Mouse (Mus musculus) spleen, postnatal 10 days (tissue): ENCODE data around the gene Dock6.

Experiments
- DNase-seq, 2 experiments: peaks; one replicate each; pipeline ENCODE4 v3.0.0; 2021 to 2022; ENCODE audit warnings: low spot score in 2 of 2

Dock6 gene

DNA sequence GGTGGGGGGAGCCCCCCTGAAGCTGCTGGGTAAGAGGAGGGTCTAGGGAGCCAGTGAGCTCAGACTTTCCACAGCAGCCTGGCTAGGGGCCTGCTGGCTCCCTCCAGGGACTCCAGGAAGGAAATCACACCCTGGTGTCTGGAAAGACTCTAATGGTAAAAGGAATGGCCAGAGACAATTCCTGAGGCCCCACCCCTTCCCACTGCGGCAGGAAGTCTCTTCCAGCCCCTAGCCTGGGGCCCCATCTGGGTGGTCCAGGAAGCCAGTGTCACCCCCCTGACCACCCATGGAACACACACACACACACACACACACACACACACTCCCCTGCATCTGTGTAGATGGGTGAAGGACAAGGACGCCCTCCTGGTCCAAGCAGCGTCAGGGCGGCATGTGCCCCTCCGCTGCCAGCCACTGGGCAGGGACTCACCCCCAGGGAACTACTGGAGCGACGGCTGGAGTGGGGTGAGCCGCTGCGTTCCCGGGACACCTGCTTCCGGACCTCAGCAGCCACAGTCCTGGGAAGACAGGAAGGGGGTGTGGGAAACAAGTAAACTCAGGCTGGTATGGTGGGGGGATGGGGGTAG is 5.6 kb downstream of the Dock6 start:
- DNase-seq, result no peak

DNA sequence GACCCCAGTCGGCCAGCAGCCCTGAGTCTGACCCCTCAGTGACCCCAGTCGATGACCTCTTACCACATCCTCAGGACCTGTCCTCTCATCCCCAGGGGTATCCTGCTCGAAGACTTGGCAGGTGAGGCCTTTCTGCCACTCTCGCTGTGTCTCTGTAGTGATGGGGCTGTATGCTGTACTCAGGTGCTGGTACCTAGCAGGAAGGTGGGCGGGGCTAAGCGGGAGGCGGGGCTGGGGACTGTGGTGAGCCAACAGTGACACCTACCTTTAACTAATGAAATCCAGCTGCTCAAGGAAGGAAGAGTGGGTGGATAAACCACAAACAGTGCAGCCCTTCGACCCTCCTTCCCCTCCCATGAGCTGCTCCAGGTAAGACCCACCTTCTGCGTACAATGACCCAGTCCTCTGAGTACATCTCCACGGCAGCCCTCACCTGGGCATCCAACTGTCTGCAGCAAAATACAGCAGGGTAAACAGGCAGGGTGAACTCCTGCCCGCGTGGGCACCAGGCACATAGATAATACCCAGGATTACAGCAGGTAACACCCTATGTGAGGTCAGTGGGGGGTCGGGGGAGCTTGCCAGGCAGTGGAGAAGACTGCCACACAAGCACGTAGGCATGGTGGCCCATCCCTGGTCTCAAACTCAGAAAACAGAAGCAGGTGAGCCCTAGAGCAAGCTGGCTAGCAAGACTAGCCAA is 6.9 kb downstream of the Dock6 start:
- DNase-seq, result peak in 1 of 2 experiments; percentile 39

DNA sequence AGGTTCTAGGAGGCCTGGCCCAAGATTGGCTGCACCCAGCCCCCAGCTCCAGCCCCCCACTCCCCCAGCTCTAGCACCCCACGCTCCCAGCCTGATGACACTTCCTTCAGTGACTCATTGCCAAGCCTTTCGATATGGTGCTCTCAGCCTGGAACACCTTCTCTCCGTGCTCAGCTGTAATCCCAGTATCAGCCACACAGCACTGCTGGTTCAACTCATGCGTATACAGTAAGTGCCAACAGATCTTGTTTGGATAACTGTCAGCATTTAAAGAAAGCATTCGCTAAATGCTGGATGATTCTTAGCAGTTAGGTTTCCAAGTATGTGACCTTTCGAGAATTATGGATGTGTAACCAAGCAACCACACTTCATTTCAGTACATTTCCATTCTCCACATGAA is 9.3 kb downstream of the Dock6 start:
- DNase-seq, result no peak

DNA sequence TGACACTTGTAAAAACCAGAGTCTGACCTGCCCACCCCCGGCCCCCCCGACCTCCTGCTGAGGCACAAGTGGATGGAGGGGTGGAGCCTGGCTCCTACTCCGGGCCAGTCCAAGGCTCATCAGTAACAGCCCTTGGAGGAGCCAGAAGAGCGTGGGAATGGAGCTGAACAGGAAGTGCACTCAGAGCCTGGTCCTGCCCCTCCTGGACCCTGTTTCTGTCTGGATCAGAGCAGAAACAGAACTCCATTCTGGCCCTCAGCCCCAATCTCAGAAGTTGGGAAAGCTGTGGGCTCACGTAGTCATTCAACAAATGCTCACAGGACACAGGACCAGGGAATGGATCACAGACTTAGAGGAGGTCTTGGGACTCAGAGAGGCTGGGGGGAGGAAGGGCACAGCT is 10.0 kb downstream of the Dock6 start:
- DNase-seq, result no peak

DNA sequence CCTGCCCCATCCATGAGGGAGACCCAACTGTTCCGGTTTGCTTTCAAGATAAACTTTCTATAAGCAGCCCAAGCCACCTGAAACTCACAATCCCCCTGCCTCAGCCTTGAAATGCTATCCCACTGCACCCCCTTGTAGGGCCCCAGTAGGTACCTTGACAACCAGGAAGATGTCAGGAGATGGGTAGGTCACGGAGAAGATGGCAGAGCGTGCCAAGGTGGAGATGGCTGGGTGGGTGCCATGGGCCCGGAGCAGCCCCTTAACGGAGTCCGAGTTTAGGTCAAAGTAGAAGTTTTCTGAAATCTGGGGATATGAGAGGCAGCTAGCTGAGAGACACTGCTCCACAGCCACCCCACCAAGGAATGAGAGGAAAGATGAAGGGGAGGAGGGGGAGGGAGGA is 11.1 kb downstream of the Dock6 start:
- DNase-seq, result no peak

DNA sequence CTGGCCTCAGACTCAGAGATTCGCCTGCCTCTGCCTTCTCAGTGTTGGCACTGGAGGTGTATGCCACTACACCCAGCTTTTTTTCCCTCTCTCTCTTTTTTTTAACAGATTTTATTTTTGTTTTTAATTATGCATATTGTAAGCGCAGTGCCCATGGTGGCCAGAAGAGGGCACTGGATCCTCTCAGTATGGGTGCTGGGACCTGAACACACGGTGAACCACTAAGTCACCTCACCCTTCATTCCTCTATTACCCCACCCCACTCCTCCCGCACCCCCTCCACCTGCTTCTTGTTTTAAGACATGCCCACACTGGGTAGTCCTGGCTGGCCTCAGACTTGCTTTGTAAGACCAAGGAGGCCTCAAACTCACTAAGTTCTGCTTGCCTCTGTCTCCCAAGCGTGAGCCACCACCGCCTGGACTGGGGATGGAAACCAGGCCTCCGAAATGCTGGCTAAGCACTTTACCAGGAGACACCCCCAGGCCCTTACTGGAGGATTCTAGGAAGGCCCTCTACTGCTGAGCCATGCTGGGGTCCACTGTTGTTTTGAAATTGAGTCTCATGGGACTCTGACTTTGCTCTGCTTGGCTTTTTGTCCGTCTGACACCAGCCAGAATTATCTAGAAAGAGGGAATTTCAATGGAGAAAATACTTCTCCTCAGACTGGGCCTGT is 12.2 kb downstream of the Dock6 start:
- peak; percentile 19 to 61 for DNase-seq

DNA sequence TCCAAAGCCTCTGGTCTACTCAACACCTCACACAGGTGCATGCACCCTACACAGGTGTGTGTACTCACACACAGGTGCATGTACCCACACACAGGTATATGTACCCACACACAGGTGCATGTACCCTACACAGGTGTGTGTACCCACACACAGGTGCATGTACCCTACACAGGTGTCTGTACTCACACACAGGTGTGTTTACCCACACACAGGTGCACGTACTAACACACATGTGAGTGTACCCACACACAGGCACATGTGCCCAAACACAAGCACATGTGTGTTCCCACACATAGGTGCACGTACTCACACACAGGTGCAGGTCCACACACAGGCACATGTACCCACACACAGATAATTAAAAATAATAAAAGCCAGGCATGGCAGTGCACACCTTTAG is 14.7 kb downstream of the Dock6 start:
- no peak for DNase-seq

DNA sequence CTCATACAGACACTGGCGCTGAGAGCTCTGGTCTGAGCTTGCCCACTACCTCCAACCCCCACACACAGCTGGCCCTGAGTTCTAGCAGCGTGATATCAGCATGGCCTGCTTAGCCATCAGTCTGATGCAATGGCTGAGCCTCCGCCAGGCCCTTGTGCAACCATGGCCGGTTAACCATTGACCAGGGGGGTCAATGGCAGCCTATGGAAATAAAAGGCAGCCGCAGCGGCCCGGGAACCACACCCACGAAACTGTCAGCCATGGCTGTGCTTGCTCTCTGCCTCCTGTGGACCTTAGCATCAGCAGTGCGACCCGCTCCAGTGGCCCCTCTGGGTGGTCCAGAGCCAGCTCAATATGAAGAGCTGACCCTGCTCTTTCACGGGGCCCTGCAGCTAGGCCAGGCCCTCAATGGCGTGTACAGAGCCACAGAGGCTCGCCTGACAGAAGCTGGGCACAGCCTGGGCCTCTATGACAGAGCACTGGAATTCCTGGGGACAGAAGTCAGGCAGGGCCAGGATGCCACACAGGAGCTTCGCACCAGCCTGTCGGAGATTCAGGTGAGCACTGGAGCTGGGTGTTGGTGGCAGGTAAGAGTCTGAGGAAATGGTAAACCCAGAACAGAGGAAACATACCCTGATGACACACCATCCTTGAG is 17.1 kb downstream of the Dock6 start, which contains the start of gene Angptl8:
Angptl8 (plus strand) TSS at position 253 of the 655 bp plus-strand sequence.
- no peak for DNase-seq

DNA sequence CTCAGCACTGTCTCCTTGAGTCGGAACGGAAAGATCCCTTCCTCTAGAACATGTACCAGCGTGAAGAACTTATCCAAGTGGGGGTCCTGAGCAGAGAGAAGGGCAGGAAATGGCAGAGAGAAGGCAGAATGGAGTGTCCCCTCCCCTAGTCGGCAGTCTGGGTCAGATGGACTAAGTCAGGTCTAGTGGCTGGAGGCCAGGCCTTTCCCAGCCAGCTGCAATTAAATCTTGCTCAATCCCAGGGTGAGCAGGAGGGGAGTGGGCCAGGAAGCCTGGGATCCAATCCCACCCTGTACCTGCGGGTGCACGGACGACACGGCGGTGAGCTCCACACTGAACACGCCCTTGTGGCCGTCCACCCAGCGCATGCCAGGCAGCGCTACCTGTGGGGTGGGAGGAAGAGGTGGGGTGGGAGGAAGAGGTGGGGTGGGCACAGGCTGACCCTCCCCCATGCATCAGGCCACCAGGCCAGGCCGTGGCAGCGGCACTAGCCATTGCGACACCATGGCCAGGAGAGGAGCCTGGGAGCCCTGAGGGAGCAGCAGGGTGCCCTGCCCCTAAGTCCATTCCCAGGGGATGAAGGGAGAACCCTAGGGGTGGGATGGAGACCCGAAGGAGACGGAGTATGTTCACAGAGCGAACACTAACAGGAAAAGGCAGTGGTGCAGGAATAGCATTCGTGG is 20.7 kb downstream of the Dock6 start:
- DNase-seq, result no peak

DNA sequence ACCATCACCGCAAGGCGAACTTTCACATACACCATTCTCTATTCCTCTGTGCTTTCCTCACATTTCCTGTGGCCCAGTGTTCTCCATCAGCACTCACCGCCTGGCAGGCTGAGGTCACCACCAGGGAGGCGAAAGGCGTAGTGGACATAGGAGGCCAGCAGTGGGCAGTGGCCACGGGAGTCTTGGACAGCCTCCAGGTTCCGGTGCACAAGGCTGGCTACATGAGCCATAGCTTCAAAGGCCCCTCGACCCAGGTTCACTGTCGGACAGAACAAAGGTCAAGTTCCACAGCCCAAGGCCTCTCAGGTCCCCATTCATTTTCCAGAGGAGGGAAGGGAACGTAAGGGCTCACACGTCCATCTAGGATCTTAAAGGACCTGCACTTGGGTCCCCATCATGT is 21.5 kb downstream of the Dock6 start:
- no peak for DNase-seq

DNA sequence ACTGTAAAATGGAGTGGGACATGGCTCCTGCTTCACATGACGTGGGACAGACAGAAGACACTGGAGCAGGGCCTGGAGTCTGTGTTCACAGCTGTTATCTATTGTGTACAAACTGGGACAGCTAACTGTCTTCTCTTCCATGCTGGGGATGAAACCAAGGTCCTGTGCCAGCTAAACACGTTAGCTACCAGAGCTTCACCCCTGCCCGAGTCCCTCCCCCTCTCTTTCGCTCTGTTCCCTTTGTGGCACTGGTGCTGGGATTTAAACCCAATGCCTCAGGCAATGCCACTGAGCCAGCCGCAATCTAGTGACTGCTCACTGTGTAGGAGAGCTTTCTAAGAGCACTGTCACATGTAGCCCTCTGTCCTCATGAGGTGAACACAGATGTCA is 22.0 kb downstream of the Dock6 start:
- no peak for DNase-seq

DNA sequence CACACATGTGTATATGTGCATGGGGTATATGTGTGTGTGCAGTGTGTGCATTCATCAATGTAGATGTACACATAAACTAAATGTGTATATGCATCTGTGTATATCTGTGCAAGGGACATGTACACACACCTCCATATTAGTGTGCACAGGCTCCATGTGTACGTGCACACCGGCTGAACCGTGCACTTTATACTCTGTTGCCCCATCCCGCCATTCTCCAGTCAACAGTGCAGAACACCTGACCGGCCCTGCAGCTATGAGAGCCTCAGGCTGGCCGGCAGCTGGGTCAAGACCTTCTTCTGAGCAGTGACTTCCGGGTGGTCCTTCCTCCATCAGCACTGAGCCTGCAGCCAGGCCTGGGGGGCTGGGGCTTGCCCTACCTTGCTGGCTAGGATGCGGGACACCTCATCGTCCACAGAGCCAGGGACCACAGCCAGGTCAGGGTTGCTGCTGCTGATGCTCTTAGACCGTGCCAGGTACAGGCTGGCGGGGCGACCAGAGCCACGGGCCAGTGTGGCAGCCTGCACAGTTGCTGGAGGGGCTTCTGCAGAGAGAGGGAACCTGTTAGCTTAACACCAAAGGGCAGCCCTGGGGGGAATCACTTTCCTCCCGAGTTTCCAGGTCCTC is 22.5 kb downstream of the Dock6 start:
- no peak for DNase-seq

DNA sequence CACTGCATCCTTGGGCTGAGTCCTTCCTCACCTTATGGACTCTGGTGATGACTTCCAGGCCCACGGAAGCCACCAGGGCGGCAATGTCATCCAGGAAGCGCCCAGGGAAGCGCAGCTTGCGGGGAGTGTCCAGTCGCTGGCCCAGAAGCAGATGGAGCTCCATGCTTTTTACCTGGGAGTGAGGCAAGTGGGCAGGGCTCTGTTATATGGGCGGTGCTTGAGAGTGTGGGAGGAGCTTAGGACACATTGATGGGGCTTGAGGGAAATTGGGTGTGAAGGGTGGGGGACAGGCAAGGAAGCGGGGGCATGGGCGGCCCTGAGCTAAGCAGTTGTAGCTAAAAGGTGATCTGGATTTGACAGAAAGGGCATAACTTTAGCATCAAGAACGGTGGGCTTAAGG is 28.1 kb downstream of the Dock6 start:
- no peak for DNase-seq

DNA sequence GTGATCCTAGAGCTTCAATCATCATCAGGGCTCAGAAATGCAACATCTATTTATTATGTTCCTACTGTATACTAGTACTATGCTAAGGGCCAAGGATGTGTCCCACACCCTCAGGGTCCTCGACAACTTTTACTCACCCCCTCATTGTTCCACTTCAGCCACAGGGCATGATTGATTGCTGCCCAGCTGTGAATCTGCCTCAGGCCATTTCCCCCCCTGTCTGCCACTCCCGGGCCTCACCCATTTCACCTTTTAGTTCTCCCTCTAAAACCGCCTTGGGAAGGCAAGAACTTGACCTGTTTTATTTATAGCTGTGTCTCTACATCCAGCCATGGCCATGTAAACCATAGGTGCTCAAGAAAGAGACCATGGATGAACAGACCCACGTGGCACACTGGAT is 28.5 kb downstream of the Dock6 start:
- DNase-seq, result no peak

DNA sequence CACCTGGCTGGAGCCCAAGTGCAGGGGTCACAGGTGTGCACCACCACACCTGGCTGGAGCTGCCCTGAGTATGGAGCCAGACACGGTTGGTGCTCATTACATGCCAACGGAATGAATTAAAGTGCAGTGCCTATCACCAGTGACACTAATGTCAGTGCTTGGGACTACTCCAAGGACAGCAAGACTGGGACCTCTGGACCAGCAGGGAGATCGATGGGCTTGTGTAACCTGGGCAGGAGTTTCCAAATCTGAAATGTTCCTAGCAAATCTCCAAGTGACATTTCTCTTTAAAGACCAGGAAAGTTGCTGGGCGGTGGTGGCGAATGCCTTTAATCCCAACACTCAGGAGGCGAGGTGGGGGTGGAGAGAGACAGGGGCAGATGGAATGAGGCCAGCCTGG is 29.7 kb downstream of the Dock6 start:
- DNase-seq, result no peak

DNA sequence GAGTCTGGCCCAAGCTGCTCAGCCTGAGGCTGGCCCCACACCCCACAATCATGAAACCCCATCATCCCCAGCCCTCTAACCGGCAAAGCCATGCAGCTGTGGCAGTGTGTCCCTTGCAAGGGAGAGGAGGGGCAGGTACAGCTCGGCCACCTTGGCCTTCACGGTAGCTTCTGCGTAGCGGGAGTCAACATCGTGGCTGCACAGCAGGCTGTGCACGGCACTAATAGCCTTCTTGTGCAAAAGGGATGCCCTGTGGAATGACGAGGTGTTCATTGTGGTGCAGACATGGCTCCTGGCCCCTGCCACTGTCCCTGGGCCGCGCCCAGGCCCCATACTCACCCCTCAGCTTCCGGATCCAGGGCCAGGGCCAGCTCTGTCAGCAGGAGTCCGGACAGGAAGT is 32.3 kb downstream of the Dock6 start:
- no peak for DNase-seq

DNA sequence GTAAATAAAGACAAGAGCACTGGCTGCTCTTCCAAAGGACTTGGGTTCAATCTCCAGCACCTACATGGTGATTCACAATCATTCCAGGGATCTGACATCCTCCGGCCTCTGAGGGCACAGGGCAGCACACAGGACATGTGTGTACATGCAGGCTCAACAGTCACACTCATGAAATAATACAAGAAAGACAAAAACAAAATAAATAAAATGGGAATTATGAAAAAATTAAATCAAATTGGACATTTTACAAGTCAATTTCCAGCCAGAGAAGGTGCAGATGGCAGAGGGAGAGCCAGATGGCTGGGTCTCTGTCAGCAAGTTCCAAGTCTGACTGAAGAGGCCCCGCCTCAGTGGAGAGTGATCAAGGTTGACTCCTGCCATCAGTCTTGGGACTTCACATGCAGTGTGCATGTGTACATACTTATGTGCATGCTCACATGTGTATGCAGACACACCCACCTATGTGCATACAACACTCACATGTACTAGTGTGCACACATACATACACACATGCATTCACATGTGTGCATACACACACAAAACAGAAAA is 33.2 kb downstream of the Dock6 start:
- no peak for DNase-seq

DNA sequence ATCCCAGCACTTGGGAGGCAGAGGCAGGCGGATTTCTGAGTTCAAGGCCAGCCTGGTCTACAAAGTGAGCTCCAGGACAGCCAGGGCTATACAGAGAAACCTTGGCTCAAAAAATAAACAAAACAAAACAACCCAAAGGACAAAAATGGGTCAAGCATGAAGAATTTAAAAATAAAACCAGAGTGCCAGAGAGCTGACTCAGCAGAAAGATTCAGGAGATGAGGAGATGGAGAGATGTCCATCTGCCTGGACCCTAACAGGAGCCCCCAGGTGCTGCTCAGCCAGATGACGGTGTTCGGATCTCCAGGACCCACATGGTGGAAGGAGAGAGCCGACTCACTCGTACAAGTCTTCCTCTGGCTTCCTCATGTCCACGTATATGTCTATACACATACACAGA is 33.9 kb downstream of the Dock6 start:
- DNase-seq, result no peak

DNA sequence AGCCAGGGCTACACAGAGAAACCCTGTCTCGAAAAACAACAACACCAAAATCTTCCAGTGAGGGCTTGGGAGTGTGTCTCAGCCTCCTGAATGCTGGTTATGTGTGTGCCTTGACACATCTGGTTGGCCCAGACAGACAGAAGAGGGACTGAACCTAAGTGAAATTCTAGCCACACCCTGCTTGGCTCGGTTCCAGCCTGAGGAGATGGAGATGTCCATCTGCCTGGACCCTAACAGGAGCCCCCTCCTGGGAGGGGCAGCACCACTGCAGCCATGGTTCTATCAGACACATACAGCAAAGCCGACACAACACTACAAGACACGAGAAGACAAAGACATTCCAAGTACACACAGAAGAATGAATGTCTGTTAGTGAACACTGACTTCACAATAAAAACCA is 34.3 kb downstream of the Dock6 start:
- no peak for DNase-seq

DNA sequence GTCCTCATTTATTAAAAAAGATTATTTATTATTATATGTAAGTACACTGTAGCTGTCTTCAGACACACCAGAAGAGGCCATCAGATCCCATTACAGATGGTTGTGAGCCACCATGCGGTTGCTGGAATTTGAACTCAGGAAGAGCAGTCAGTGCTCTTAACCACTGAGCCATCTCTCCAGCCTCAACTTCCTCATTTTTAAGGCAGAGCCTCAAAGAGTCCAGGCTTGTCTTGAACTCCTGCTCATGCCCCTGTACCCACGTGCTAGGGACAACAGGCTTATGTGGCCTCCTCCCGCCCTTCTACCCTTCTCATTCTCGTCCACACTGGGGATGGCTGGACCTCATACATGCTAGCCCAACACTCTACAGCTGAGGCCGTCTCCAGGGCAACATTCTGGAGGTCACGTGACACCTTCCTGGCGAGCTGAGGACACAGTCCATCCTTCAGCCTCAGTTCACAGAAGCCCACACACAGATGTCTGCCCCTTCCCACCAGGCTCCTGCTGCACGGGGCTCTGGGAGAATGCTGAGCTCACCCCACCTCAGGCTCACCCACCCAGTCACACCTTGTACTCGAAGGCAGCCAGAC is 35.6 kb downstream of the Dock6 start:
- DNase-seq, result no peak

DNA sequence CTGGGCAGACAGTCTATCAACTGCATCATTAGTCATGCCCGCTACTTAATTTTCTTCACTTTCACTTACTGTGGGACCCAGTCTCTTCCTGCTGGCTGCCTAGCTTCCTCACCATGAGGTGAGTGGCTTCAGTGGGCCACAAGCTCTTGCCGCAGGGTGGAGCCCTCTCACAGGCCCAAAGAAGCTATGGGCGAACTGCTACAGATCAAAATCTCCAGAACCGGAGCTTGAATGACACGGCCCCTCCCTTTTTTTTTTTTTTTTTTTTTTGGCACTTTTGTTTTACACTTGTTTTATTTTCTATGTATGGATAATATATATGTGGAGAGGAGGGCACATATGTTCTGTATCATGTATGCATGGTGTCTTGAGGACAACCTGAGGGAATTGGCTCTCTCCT is 41.3 kb downstream of the Dock6 start:
- DNase-seq, result no peak
